Mouse (Mus musculus) forebrain, embryonic 14.5 days (tissue): ENCODE data around the gene Rab27a. TPM values are rescaled to one million over a fixed set of nuclear protein-coding genes. Genes with fewer than 3 reads are reported as not detected.
A peak's percentile ranks its signal among the peaks of the same experiment; 100 is the strongest.

Experiments used
- ATAC-seq: fragments of 200-750 bp; cut with Nextera tagmentation; 2 replicates; pipeline ENCODE4 v1.8.0; 2017; ENCODE audit warnings: mild to moderate bottlenecking, moderate library complexity
- DNase-seq: peaks from one replicate; pipeline ENCODE4 v3.0.0-alpha.2; 2015; ENCODE audit warnings: low spot score
- H3K27ac ChIP-seq: fragments of 300-500 bp; sonication (generic); 2 replicates; pipeline ENCODE4 v1.5.1; 2014; ENCODE audit warnings: low read depth, mild to moderate bottlenecking, control low read depth, low read length, moderate library complexity
- H3K27me3 ChIP-seq: fragments of 300-500 bp; sonication (generic); replicated peaks from 2 replicates; pipeline ENCODE4 v1.6.1; 2014; ENCODE audit warnings: low read length, control low read depth, mixed read lengths; ENCODE audit not compliant: control insufficient read depth, insufficient read depth
- H3K36me3 ChIP-seq: fragments of 300-500 bp; sonication (generic); 2 replicates; pipeline ENCODE4 v1.6.1; 2014; ENCODE audit warnings: low read length, control low read depth; ENCODE audit not compliant: control insufficient read depth, insufficient read depth
- H3K4me1 ChIP-seq: fragments of 300-500 bp; sonication (generic); 2 replicates; pipeline ENCODE4 v1.6.1; 2014; ENCODE audit warnings: antibody characterized with exemption, low read length, control low read depth; ENCODE audit not compliant: control insufficient read depth, insufficient read depth
- H3K4me2 ChIP-seq: fragments of 300-500 bp; sonication (generic); 2 replicates; pipeline ENCODE4 v1.6.1; 2014; ENCODE audit warnings: mild to moderate bottlenecking, control low read depth, low read length
- H3K4me3 ChIP-seq: fragments of 300-500 bp; sonication (generic); 2 replicates; pipeline ENCODE4 v1.5.1; 2014; ENCODE audit warnings: low read depth, low read length, control low read depth
- H3K9ac ChIP-seq: fragments of 300-500 bp; sonication (generic); 2 replicates; pipeline ENCODE4 v1.6.1; 2014; ENCODE audit warnings: mild to moderate bottlenecking, low read length, control low read depth, moderate library complexity
- H3K9me3 ChIP-seq: fragments of 300-500 bp; sonication (generic); replicated peaks from 2 replicates; pipeline ENCODE4 v1.6.1; 2016; ENCODE audit warnings: low read length, control low read depth, mixed read lengths; ENCODE audit not compliant: control insufficient read depth
- WGBS: fragments of 180-500 bp; shearing (Covaris S2); extraction: QIAGEN DNeasy Blood & Tissue Kit; methylation state at CpG from one replicate; pipeline ENCODE4 v1.1.7; 2014; 5-methylcytosine and 5-hydroxymethylcytosine counted together
- polyA plus RNA-seq: library from polyadenylated mRNA; unstranded; fragments of >200 nt; fragmentation: Nextera tagmentation; extraction: Ambion mirVana; gene quantifications from 2 replicates; pipeline ENCODE4 v1.2.1, GENCODE M21; 2014

The Rab27a gene
- polyA plus RNA-seq, 1 experiment from 2014 or later, result 0.51 TPM

- H3K36me3 ChIP-seq, result no peaks in the 10 kb centered on the region
- no peak overlapping the region for H3K4me3 ChIP-seq
- no peak overlapping the region for H3K4me2 ChIP-seq
- ATAC-seq (peak; percentile 76), DNase-seq (peak; percentile 64)
- H3K27me3 ChIP-seq, result no peaks in the 10 kb centered on the region
- no peak overlapping the region for H3K27ac ChIP-seq
- no peaks in the 10 kb centered on the region for H3K9me3 ChIP-seq
- 42% methylated on average over 17 of the region's 17 CpGs for WGBS
- H3K9ac ChIP-seq, result no peak overlapping the region
- H3K4me1 ChIP-seq, result no peaks in the 10 kb centered on the region
Observed at GRCm38 (mm10) chr9:73094580-73094979, 49.9 kb downstream of the Rab27a start.

- peaks cover 10% of the 10 kb centered on the region for H3K27me3 ChIP-seq
- 78% methylated on average over 2 of the region's 2 CpGs for WGBS
- no peak overlapping the region for H3K4me2 ChIP-seq
- H3K27ac ChIP-seq, result no peak overlapping the region
- no peaks in the 10 kb centered on the region for H3K9me3 ChIP-seq
- no peak overlapping the region for H3K4me3 ChIP-seq
- no peaks in the 10 kb centered on the region for H3K4me1 ChIP-seq
- H3K9ac ChIP-seq, result no peak overlapping the region
- DNase-seq (no peak), ATAC-seq (no peak)
- no peaks in the 10 kb centered on the region for H3K36me3 ChIP-seq
Observed at GRCm38 (mm10) chr9:73097898-73098297, 53.2 kb downstream of the Rab27a start.

GRCm38 (mm10) chr9:73101536-73101935 is 56.9 kb downstream of the Rab27a start, which contains the start of gene Khdc3:
TSS of gene Khdc3 (plus strand) at chr9:73101836.
- 90% methylated on average over 5 of the region's 5 CpGs for WGBS
- H3K4me1 ChIP-seq, result no peaks in the 10 kb centered on the region
- no peak for DNase-seq
- no peak within 1 kb of the TSS for H3K27ac ChIP-seq
- no peak within 1 kb of the TSS for H3K4me3 ChIP-seq
- no peaks in the 10 kb centered on the region for H3K9me3 ChIP-seq
- ATAC-seq, result no peak
- no peak within 1 kb of the TSS for H3K9ac ChIP-seq
- no peak within 1 kb of the TSS for H3K4me2 ChIP-seq
- H3K36me3 ChIP-seq, result no peaks in the 10 kb centered on the region
- peaks cover 28% of the 10 kb centered on the region for H3K27me3 ChIP-seq

- H3K27me3 ChIP-seq, result peaks cover 28% of the 10 kb centered on the region
- 97% methylated on average over 4 of the region's 4 CpGs for WGBS
Observed at GRCm38 (mm10) chr9:73102181-73102580, 57.5 kb downstream of the Rab27a start, which contains the start of gene Gm20509. TSS of gene Gm20509 (plus strand) at chr9:73102470.

GRCm38 (mm10) chr9:73103159-73103879 is 58.7 kb downstream of the Rab27a start:
- Histone ChIP-seq H3K4me2 (peak overlapping the region; percentile 65), H3K9me3 (no peaks in the 10 kb centered on the region), H3K36me3 (no peaks in the 10 kb centered on the region), H3K27me3 (peaks cover 28% of the 10 kb centered on the region), H3K4me3 (peak overlapping the region; percentile 32), H3K27ac (no peak overlapping the region), H3K4me1 (no peaks in the 10 kb centered on the region), H3K9ac (peak overlapping the region; percentile 56)
- ATAC-seq (0 out of 2 replicates have a peak, but pooled peaks have one; percentile 37), DNase-seq (no peak)
- 5% methylated on average over 59 of the region's 60 CpGs for WGBS

More at GRCm38 (mm10) chr9:73102181-73102580, 57.5 kb downstream of the Rab27a start, which contains the start of gene Gm20509:
- Histone ChIP-seq H3K36me3 (no peaks in the 10 kb centered on the region), H3K9me3 (no peaks in the 10 kb centered on the region), H3K4me1 (no peaks in the 10 kb centered on the region), H3K27ac (no peak within 1 kb of the TSS), H3K9ac (peak within 1 kb of the TSS; percentile 56), H3K4me2 (peak within 1 kb of the TSS; percentile 65), H3K4me3 (peak within 1 kb of the TSS; percentile 32)
- ATAC-seq (no peak), DNase-seq (no peak)

- Histone ChIP-seq H3K36me3 (no peaks in the 10 kb centered on the region), H3K4me3 (peak overlapping the region; percentile 32), H3K27ac (no peak overlapping the region), H3K9me3 (no peaks in the 10 kb centered on the region), H3K4me1 (no peaks in the 10 kb centered on the region), H3K9ac (peak overlapping the region; percentile 56), H3K4me2 (peak overlapping the region; percentile 65), H3K27me3 (peaks cover 28% of the 10 kb centered on the region)
- ATAC-seq, result no peak; the same call in 1 of the 2 replicates
- DNase-seq, result no peak
- WGBS, result 59% methylated on average over 5 of the region's 5 CpGs
Observed at GRCm38 (mm10) chr9:73103880-73104198, 59.2 kb downstream of the Rab27a start.

GRCm38 (mm10) chr9:73105141-73105540 is 60.5 kb downstream of the Rab27a start:
- H3K4me1 ChIP-seq, result no peaks in the 10 kb centered on the region
- no peak overlapping the region for H3K4me2 ChIP-seq
- no peak overlapping the region for H3K9ac ChIP-seq
- DNase-seq, result no peak
- ATAC-seq, result no peak
- H3K4me3 ChIP-seq, result no peak overlapping the region
- 52% methylated on average over 1 of the region's 1 CpGs for WGBS
- no peaks in the 10 kb centered on the region for H3K9me3 ChIP-seq
- no peaks in the 10 kb centered on the region for H3K36me3 ChIP-seq
- H3K27me3 ChIP-seq, result peaks cover 28% of the 10 kb centered on the region
- H3K27ac ChIP-seq, result no peak overlapping the region

GRCm38 (mm10) chr9:73105771-73106170 is 61.1 kb downstream of the Rab27a start:
- Histone ChIP-seq H3K36me3 (no peaks in the 10 kb centered on the region), H3K4me3 (no peak overlapping the region), H3K4me2 (no peak overlapping the region), H3K27me3 (peaks cover 28% of the 10 kb centered on the region), H3K9ac (no peak overlapping the region), H3K4me1 (no peaks in the 10 kb centered on the region), H3K27ac (no peak overlapping the region), H3K9me3 (no peaks in the 10 kb centered on the region)
- no peak for DNase-seq
- no peak for ATAC-seq
